Mouse (Mus musculus): ENCODE results near the gene Rab36.
"Not testable (repeated sequence)": the region's sequence is repeated elsewhere in the genome, so short reads cannot be mapped to it uniquely, and the experiment has no call there.

The Rab36 gene

GRCm38 (mm10) chr10:75036883-75037379, at the start of gene Rab36:
Rab36 (plus strand) TSS chr10:75037058.
- DNase-seq (ENCODE audit: low spot score): peak; percentile 100

GRCm38 (mm10) chr10:74987698-74988470, 49.0 kb upstream of the Rab36 start:
- DNase-seq (ENCODE audit: low spot score): no peak

DNA sequence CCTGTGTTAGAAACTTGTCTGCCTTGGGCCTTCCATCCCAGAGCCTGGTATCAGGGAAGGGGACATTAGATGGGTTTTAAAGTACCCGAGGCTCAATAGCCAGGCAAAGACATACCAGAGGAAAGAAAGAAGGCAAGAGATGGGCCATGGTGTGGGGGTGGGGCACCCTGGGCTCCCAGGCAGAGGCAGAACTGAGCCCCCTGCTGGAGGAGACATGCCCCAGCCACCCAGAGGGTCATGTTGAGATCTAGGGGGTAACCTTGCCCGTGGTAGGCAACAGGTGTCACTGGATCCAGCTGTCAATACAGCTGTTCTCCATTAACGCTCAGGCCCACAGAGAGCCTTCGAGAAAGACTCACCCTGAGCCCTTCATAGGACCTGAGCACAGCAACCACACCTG, 47.0 kb upstream of the Rab36 start:
- DNase-seq (ENCODE audit: low spot score): no peak

DNA sequence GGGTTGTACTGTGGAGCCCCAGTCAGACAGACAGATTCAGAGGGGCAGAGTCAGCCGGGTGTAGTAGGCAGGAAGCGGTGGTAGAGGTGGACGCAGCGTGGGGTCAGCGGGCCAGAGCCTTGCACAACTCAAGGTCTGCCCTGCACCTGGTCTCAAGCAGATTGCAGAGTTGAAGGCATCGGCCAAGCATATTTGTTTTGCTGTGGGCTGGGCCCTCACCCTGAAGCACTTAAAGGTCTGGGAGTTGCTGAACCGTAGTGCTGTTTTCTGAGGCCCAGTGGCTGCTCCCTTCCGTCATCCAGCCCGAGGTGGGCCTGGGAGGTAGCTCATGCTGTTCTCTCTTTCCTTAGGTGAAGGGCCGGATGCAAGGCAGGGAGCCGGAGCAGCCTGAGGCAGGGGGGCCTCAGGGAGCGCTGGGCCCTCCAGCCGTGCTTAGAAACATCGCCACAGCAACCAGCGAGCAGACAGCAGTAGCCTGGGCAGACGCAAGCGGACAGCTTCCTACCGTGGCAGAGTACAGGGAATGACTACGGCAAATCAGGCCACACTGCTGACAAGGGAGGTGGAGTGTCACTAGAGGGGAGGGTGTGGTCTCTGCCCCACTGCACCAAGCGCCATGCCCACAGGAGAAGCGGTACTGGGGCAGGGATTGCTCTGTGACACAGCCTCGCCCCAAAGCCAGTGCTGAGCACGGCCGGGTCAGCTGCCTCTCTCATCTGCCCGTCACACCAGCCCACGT, 46.1 kb upstream of the Rab36 start:
- DNase-seq (ENCODE audit: low spot score): no peak

DNA sequence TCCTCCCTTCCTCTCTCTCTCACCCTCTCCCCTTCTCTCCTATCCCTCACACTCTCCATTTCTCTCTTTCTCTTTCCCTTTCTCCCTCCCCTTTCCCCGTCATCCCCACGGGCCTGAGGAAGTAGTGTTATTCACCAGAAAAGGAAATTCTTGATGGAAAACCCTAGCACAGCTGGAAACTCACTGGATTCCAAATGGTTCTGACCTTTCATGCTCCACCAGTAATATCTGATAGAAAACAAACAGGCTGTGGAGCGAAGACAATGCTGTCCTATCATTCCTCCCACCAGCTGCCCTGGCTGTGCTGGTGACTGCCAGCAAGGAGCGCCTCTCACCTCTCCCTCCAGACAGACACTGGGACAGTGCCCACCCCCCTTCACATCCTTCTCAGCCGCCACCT, 42.0 kb upstream of the Rab36 start:
- DNase-seq (ENCODE audit: low spot score): no peak

DNA sequence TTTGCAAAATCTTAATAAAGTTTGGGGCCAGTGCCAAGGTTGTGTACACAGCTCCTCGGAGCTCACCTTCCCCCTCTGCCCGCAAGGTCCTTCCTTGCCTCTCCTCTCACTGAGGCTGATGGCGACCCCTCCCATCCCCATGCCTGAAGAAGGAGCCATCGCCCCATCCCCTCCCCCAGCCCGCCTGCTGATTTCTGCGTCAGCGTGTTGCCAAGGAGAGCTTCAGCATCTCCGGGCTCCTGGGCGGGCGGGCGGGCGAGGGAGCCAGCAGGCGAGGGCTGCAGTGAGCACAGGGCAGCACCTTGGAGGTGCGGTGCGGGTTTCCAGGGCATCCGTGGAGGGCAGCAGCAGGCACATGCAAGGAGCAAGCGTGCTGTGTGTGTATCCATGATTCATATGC, 41.5 kb upstream of the Rab36 start:
- peak; percentile 66 for DNase-seq (ENCODE audit: low spot score)

- no peak for DNase-seq (ENCODE audit: low spot score)
Measured at GRCm38 (mm10) chr10:75001391-75001790, 35.5 kb upstream of the Rab36 start.

DNA sequence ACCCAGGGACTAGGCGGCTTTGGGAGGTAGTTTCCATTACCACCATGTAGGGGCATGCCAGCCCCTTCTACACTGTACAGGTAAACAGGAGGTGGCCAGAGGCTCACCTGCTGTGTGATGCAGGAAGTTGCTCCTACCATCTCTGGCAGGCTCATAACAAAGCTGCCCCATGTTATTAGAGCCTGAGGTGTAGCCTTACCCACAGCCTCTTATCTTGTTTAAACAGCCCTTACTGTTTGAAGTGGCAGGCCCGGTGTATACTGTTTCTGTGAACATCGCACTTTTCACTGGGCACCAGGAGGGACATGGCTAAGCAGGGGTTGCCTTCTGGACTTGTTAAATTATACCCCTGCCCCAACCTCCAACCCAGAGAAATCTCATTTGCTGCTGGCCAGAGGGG, 32.8 kb upstream of the Rab36 start:
- no peak for DNase-seq (ENCODE audit: low spot score)

- no peak for DNase-seq (ENCODE audit: low spot score)
Measured at GRCm38 (mm10) chr10:75006889-75007662, 29.8 kb upstream of the Rab36 start.

DNA sequence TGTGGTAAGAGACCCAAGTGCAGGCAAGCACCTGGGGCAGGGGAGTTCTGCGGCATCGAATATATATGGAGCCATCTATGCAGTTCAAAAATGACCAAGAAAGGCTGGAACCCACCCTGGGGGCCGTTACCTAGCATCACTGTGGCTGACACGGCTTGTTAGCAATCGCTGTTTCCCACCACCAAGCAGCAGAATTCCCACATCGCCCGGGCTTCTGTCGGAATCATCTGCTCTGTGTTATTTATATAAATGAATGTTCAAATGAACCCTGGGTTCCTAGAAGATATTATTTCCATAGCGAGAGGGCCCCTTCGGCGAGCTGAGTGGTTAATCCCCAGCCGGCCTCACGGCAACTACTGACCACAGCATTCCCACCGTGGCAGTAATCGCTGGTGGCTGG, 26.2 kb upstream of the Rab36 start:
- DNase-seq (ENCODE audit: low spot score): no peak

GRCm38 (mm10) chr10:75015465-75015864, 21.4 kb upstream of the Rab36 start:
- no peak for DNase-seq (ENCODE audit: low spot score)

DNA sequence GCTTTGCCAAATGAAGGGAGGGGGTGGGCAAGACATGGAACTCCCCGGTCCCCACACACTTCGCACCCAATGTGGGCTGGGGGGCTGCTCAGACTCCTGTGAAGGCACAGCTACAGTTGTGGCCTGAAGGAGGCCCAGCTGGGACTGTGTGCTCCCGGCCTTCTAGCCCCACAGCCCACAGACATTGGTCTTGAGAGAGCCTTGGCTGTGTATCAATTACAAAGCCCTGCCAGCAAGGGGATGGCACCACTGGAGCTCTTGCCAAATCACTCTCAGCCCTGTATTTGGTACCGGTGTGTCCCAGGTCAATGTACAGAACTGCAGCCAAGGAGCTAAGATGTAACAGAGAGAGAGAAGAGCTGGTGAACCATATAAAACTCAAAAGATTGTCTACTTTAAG, 20.4 kb upstream of the Rab36 start:
- DNase-seq (ENCODE audit: low spot score): no peak

DNA sequence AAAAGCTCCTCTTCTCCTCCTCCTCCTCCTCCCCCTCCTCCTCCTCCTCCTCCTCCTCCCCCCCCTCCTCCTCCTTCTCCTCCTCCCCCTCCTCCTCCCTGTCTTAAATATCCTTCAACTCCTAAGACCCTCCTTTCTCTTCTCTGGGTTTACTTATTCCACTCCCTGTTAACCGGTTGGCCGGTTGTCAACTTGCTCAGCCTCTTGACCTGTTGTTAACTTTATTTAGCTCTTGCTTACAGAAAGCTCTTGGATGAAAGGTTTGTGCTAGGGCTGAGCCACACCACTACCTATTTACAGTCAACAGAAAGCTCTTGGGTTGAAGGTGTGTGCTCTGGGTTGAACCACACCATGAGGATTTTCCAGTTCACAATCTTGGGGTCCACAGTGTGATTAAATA, 16.6 kb upstream of the Rab36 start:
- no peak for DNase-seq (ENCODE audit: low spot score)

- peak; percentile 91 for DNase-seq (ENCODE audit: low spot score)
Measured at GRCm38 (mm10) chr10:75021138-75021537, 15.7 kb upstream of the Rab36 start.

- no peak for DNase-seq (ENCODE audit: low spot score)
Measured at GRCm38 (mm10) chr10:75026491-75026890, 10.4 kb upstream of the Rab36 start.

DNA sequence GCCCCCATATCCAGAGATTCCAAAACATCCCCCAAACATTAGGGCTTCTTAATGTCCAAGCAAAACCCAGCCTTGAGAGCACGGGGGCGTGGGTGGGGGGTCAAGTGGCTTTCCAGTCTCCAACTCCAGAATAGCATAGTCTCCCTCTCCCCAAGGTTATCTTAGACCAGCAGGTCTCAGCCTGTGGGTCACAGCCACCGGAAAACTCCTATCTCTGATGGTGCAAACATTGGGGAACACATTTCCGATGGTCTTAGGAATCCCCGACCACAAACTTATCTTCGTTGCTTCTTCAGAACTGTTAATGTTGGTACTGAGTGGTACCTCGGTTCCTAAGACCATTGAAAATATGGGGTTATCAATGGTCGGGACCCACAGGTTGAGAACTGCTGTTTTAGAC, 8.1 kb upstream of the Rab36 start:
- no peak for DNase-seq (ENCODE audit: low spot score)

- no peak for DNase-seq (ENCODE audit: low spot score)
Measured at GRCm38 (mm10) chr10:75029677-75030076, 7.2 kb upstream of the Rab36 start.

DNA sequence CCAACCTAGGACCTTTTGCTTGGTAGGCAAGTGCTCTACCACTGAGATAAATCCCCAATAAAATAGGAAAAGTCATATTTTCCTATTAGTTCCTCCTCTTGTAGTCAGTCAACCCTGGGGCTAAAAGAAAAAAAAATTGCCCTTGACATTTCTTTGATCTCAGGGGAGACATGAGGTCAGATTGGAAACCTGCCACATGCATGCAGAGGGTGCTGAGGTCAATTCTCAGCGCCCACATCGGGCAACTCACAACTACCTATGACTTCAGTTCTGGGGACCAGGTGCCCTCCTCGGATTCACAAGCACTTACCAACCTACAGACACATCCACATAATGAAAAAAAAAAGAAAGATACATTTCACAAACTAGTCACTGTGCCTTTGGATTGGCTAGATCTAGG, 6.6 kb upstream of the Rab36 start:
- no peak for DNase-seq (ENCODE audit: low spot score)

GRCm38 (mm10) chr10:75031345-75032114, 5.3 kb upstream of the Rab36 start:
- DNase-seq (ENCODE audit: low spot score): no peak

- peak; percentile 92 for DNase-seq (ENCODE audit: low spot score)
Measured at GRCm38 (mm10) chr10:75032395-75032794, 4.5 kb upstream of the Rab36 start, which contains the start of gene Rsph14. Rsph14 (minus strand) TSS chr10:75032586.

GRCm38 (mm10) chr10:75042060-75042459, 5.2 kb downstream of the Rab36 start:
- DNase-seq (ENCODE audit: low spot score): not testable (repeated sequence)

DNA sequence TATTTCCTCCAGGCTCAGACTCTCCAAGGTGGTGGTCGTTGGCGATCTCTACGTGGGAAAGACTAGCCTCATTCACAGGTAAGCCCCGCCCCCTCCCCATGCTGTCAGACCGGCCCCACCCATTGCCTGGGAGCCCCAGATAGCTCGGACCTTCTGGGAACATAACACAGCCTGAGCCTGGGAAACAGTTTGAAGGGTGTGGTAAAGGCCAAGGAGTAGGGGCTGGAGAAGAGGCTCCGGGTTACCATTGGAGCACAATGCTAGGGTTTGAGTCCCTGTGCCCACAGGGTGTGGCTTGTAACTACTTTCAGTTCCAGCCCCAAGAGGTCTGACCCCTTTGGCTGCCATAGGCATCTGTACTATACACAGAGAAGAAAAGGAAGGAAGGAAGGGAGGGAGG, 7.6 kb downstream of the Rab36 start:
- DNase-seq (ENCODE audit: low spot score): no peak
